Mouse (Mus musculus) adrenal gland, postnatal 36 days (tissue): ENCODE data around the gene Olfr1434. TPM values are rescaled to one million over a fixed set of nuclear protein-coding genes. Genes with fewer than 3 reads are reported as not detected.
"Not testable (repeated sequence)": the region's sequence is repeated elsewhere in the genome, so short reads cannot be mapped to it uniquely, and the experiment has no call there.

Experiments used
- DNase-seq, 2 experiments: peaks; one replicate each; pipeline ENCODE4 v3.0.0; 2021; ENCODE audit warnings: mixed read lengths in 1 of 2
- long read RNA-seq, 2 experiments: library from polyadenylated mRNA; stranded (forward); transcript quantifications; one replicate each; pipeline ENCODE4 v2.0.0; 2021; ENCODE audit warnings: borderline sequencing depth in 2 of 2
- total RNA-seq, 2 experiments: library from RNA; stranded (reverse); gene quantifications; 2 replicates each; pipeline ENCODE4 v1.2.3; 2021

Gene Olfr1434
- total RNA-seq = not detected
- long read RNA-seq, experiment 1 = 0 reads
- long read RNA-seq, experiment 2 = 0 reads

GRCm38 (mm10) chr19:12279554-12279953, at the start of gene Olfr1434:
Gene Olfr1434, plus strand, starts transcription at chr19:12279854.
- DNase-seq = no peak

- not testable (repeated sequence) for DNase-seq
Measured at GRCm38 (mm10) chr19:12232496-12232895, 47.2 kb upstream of the Olfr1434 start, which contains the start of gene Olfr1432. Gene Olfr1432, minus strand, starts transcription at chr19:12232596.

- no peak for DNase-seq
Measured at GRCm38 (mm10) chr19:12241559-12241958, 38.1 kb upstream of the Olfr1434 start, which contains the start of gene Olfr262. Gene Olfr262, minus strand, starts transcription at chr19:12241659.

GRCm38 (mm10) chr19:12260732-12261131, 18.9 kb upstream of the Olfr1434 start, which contains the start of gene Olfr235:
Gene Olfr235, plus strand, starts transcription at chr19:12261032.
- no peak for DNase-seq

GRCm38 (mm10) chr19:12292979-12293378, 13.3 kb downstream of the Olfr1434 start:
- DNase-seq = no peak

- not testable (repeated sequence) for DNase-seq
Measured at GRCm38 (mm10) chr19:12299030-12299429, 19.4 kb downstream of the Olfr1434 start, which contains the start of gene Olfr1436. Gene Olfr1436, minus strand, starts transcription at chr19:12299130.

GRCm38 (mm10) chr19:12325001-12325400, 45.3 kb downstream of the Olfr1434 start, which contains the start of gene Olfr1437:
Gene Olfr1437, minus strand, starts transcription at chr19:12325101.
- DNase-seq = no peak

Other genes with a start within 250 kb of the Olfr1434 start
- not detected for gene Olfr1423, start 238.5 kb upstream of the Olfr1434 start, total RNA-seq
- gene Olfr1424, start 217.2 kb upstream of the Olfr1434 start, total RNA-seq = not detected
- gene Olfr1425, start 202.1 kb upstream of the Olfr1434 start, total RNA-seq = not detected
- gene Olfr1426, start 187.8 kb upstream of the Olfr1434 start, total RNA-seq = not detected
- gene Olfr1427, start 176.5 kb upstream of the Olfr1434 start, total RNA-seq = not detected
- not detected for gene Olfr1428, start 164.0 kb upstream of the Olfr1434 start, total RNA-seq
- not detected for gene Olfr76, start 156.7 kb upstream of the Olfr1434 start, total RNA-seq
- not detected for gene Olfr1555-ps1, start 109.7 kb upstream of the Olfr1434 start, total RNA-seq
- gene Olfr1431, start 79.2 kb upstream of the Olfr1434 start, total RNA-seq = not detected
- gene Olfr1432, start 47.3 kb upstream of the Olfr1434 start, total RNA-seq = not detected
- gene Olfr262, start 38.2 kb upstream of the Olfr1434 start, total RNA-seq = not detected
- gene Olfr235, start 18.8 kb upstream of the Olfr1434 start, total RNA-seq = not detected
- gene Olfr1436, start 19.3 kb downstream of the Olfr1434 start, total RNA-seq = not detected
- not detected for gene Olfr1437, start 45.2 kb downstream of the Olfr1434 start, total RNA-seq
- not detected for gene Olfr1438-ps1, start 56.1 kb downstream of the Olfr1434 start, total RNA-seq
- not detected for gene Olfr1440, start 107.4 kb downstream of the Olfr1434 start, total RNA-seq
- gene Olfr1441, start 137.6 kb downstream of the Olfr1434 start, total RNA-seq = not detected
- not detected for gene Pfpl, start 148.1 kb downstream of the Olfr1434 start, total RNA-seq
- gene Mpeg1, start 180.9 kb downstream of the Olfr1434 start, total RNA-seq = 10 to 100 TPM; 23.7 to 25.0 TPM
- 10 to 100 TPM; 11.4 to 17.6 TPM for gene Dtx4, start 221.6 kb downstream of the Olfr1434 start, total RNA-seq